Mouse (Mus musculus) olfactory bulb, adult 2 months (tissue): ENCODE measurements at regions not wholly inside any gene's neighbourhood (a gene's known extent, or its start where the extent isn't known, plus 50 kb on each side); places are given as distances from the start of the nearest gene placed in this dataset.

ENCODE experiments used
- CTCF ChIP-seq: fragments of 200-500 bp; IDR thresholded peaks from 2 replicates; pipeline ENCODE4 v1.5.1; 2012; ENCODE audit warnings: low read depth, mild to moderate bottlenecking, low read length, moderate library complexity; ENCODE audit not compliant: insufficient read depth
- POLR2A ChIP-seq: fragments of 200-500 bp; IDR thresholded peaks from 2 replicates; pipeline ENCODE4 v1.6.1; 2012; ENCODE audit warnings: mild to moderate bottlenecking, low read depth, low read length, moderate library complexity; ENCODE audit not compliant: insufficient read depth

- TF ChIP-seq CTCF (no peak), POLR2A (no peak)
Measured at GRCm38 (mm10) chr1:187433716-187434634, 174.6 kb upstream of the Esrrg start.
